Mouse (Mus musculus) spleen, postnatal 4 days (tissue): ENCODE results near the gene Olfr665.
"Not testable (repeated sequence)": the region's sequence is repeated elsewhere in the genome, so short reads cannot be mapped to it uniquely, and the experiment has no call there.

Experiments used
- DNase-seq, 2 experiments: peaks; one replicate each; pipeline ENCODE4 v3.0.0; 2022; ENCODE audit warnings: low spot score in 2 of 2

Gene Olfr665

GRCm38 (mm10) chr7:104877731-104878130, at the start of gene Olfr665:
TSS of gene Olfr665 (plus strand) at chr7:104878031.
- DNase-seq: no peak

- no peak for DNase-seq
Observed at GRCm38 (mm10) chr7:104842503-104842902, 35.3 kb upstream of the Olfr665 start, which contains the start of gene Usp17lb. TSS of gene Usp17lb (minus strand) at chr7:104842603.

- no peak for DNase-seq
Observed at GRCm38 (mm10) chr7:104843731-104844287, 34.0 kb upstream of the Olfr665 start.

GRCm38 (mm10) chr7:104851546-104851945, 26.3 kb upstream of the Olfr665 start:
- DNase-seq: not testable (repeated sequence)

GRCm38 (mm10) chr7:104855248-104855750, 22.5 kb upstream of the Olfr665 start:
- no peak for DNase-seq

GRCm38 (mm10) chr7:104856709-104857108, 21.1 kb upstream of the Olfr665 start, which contains the start of gene Usp17la:
TSS of gene Usp17la (plus strand) at chr7:104857009.
- not testable (repeated sequence) for DNase-seq

- no peak for DNase-seq
Observed at GRCm38 (mm10) chr7:104857683-104858082, 20.1 kb upstream of the Olfr665 start.

- no peak for DNase-seq
Observed at GRCm38 (mm10) chr7:104861381-104861780, 16.4 kb upstream of the Olfr665 start.

GRCm38 (mm10) chr7:104895852-104896251, 18.0 kb downstream of the Olfr665 start, which contains the start of gene Olfr666:
TSS of gene Olfr666 (minus strand) at chr7:104895952.
- DNase-seq: no peak

- no peak for DNase-seq
Observed at GRCm38 (mm10) chr7:104921382-104921781, 43.6 kb downstream of the Olfr665 start, which contains the start of gene Olfr667. TSS of gene Olfr667 (minus strand) at chr7:104921482.

GRCm38 (mm10) chr7:104927957-104928356, 50.1 kb downstream of the Olfr665 start, which contains the start of gene Olfr668:
TSS of gene Olfr668 (minus strand) at chr7:104928057.
- DNase-seq: no peak
